Mouse (Mus musculus) adrenal gland, postnatal 0 days (tissue): ENCODE data around the gene Mageb18. TPM values are rescaled to one million over a fixed set of nuclear protein-coding genes. Genes with fewer than 3 reads are reported as not detected.

Experiments used
- polyA plus RNA-seq: library from polyadenylated mRNA; unstranded; fragments of >200 nt; fragmentation: Nextera tagmentation; extraction: Ambion mirVana; gene quantifications from 2 replicates; pipeline ENCODE4 v1.2.1, GENCODE M21; 2015

Gene Mageb18
- 0.91 and 1.5 TPM in 2 replicates for polyA plus RNA-seq

GRCm38 (mm10) chrX:92599472-92599871, at the start of gene Mageb18:
TSS of gene Mageb18 (minus strand) at chrX:92599572.

DNA sequence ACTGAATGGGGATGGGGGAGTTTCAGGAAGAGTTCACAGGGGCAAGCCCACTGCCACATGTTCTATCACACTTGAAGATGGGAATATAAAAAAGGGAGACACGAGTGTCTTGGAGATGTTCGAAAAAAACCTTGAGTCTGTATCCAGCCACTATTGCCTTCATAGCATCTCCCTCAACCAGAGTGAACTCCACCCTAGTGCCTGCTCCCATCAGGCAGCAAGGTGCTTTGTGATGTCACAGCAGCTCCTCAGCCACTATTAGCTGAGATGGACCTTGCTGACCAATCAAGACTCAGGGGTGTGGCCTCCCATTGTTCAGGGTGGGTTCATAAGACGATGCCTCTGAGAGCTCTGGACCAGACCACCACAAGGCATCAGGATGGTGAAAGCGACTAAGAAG, 109.7 kb downstream of the Mageb18 start, which contains the start of gene Gm5941:
Gm5941 (plus strand) TSS at position 301 of the 400 bp plus-strand sequence.

Other genes starting within 250 kb of the Mageb18 start
- not detected in 2 replicates for gene Gm5941, start 109.6 kb downstream of the Mageb18 start, polyA plus RNA-seq